Mouse (Mus musculus): ENCODE measurements around the gene Zfp300. TPM values are rescaled to one million over a fixed set of nuclear protein-coding genes. Genes with fewer than 3 reads are reported as not detected.

The Zfp300 gene
- polyA plus RNA-seq (2015; fragmentation: Nextera tagmentation; extraction: Ambion mirVana), result 0.09 and 0.16 TPM in 2 replicates

DNA sequence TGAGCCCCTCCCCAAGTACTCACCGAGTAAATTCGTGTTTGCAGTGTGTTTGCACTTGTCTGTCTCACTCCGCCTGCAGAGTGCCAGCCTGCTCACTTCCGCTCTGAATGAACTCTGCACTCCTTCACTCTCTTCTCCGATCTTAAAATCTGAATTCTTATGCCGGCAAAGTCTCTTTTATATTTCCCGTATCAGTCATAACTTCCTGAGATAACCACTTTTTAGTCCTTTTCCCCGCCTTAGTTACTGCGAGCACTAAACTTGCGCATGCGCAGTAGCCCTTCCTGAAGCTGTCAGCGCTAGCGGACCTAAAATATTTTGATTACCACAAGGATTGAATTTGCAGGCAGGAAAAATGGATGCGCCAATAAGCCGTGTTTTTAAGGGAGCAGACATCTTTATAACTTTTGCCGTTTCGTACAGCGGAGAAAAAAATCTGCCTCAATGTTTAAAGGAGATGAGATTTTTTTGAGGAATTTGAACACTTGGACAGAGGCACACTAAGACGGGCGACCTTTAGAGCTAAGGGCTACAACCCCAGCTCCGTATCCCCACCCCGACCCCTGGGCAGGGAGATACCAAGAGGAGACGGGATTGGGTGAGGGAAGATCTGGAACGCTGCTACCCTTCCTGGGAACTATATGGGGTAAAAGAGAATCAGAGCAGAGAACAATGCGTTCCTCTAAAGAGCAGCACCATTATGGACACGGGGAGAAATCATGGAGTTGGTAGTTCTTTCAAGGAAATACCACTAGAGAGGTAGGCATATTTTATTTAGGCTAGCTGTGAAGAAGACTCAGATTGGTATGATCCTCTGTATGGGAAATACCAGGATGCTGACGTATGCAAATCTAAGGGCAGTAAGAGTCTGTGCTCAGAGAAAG is at the start of gene Zfp300:
Gene Zfp300 (minus strand): TSS at position 545 of the 884 bp plus-strand sequence.
- Histone ChIP-seq H3K9me3 (replicated peaks) (no peaks in the 10 kb centered on the region), H3K4me2 (peak within 1 kb of the TSS; percentile 62), H3K27ac (no peak within 1 kb of the TSS), H3K4me1 (replicated peaks) (no peaks in the 10 kb centered on the region), H3K4me3 (replicated peaks) (peak within 1 kb of the TSS; percentile 49), H3K9ac (no peak within 1 kb of the TSS), H3K36me3 (no peaks in the 10 kb centered on the region), H3K27me3 (no peaks in the 10 kb centered on the region)
- DNase-seq (peak; percentile 20), ATAC-seq (ENCODE audit: low read depth) (no peak)
- WGBS (ENCODE audit: insufficient replicate concordance), result 16% methylated on average over 27 of the region's 27 CpGs

DNA sequence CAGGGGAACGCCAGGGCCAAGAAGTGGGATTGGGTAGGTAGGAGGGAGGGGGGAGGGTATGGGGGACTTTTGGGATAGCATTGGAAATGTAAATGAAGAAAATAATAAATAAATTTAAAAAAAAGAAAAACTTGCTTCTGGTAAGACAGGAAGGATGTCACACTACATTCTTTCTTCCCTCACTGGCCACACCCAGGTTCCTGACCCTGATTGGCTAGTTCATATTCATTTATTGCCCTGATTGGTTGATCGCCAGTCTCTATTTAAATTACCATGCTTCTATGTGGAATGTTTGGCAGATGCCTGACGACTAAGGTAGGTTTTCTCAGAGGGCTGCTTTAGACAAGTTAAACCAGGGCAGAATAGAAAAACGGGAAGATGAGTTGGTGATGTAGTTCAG is 26.2 kb upstream of the Zfp300 start, which contains the start of gene Ssxa1:
Gene Ssxa1 (plus strand): TSS at position 301 of the 400 bp plus-strand sequence.
- Histone ChIP-seq H3K9me3 (replicated peaks) (no peaks in the 10 kb centered on the region), H3K4me3 (replicated peaks) (no peak within 1 kb of the TSS), H3K9ac (no peak within 1 kb of the TSS), H3K27me3 (no peaks in the 10 kb centered on the region), H3K4me1 (replicated peaks) (no peaks in the 10 kb centered on the region), H3K4me2 (no peak within 1 kb of the TSS), H3K27ac (no peak within 1 kb of the TSS), H3K36me3 (no peaks in the 10 kb centered on the region)
- DNase-seq (no peak), ATAC-seq (ENCODE audit: low read depth) (no peak)
- WGBS (ENCODE audit: insufficient replicate concordance), result 57% methylated on average over 4 of the region's 4 CpGs

- Histone ChIP-seq H3K9ac (no peak overlapping the region), H3K4me2 (peak overlapping the region; percentile 62), H3K9me3 (replicated peaks) (no peaks in the 10 kb centered on the region), H3K4me3 (replicated peaks) (peak overlapping the region; percentile 49; the same call in 1 of the 2 replicates), H3K27me3 (no peaks in the 10 kb centered on the region), H3K4me1 (replicated peaks) (no peaks in the 10 kb centered on the region), H3K27ac (no peak overlapping the region), H3K36me3 (no peaks in the 10 kb centered on the region)
- WGBS (ENCODE audit: insufficient replicate concordance), result 47% methylated on average over 7 of the region's 7 CpGs
- no peak for ATAC-seq (ENCODE audit: low read depth)
- no peak for DNase-seq
Measured at GRCm38 (mm10) chrX:21089867-21090239, 526 bp upstream of the Zfp300 start.

DNA sequence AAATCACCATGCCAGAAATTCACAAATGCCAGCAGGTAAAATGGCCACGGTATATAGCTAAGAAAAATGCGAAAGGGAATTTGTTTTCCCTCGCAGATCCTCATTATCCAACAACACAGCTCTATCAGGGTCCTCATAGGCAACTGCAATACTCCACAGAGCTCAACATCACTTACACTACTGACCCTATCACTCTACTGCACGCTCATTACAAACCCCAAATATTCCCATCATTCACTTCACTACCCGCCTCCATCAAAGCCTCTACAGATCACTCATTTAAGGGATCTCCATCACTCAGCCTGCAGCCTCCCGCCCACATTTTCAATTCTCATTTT is 713 bp downstream of the Zfp300 start:
- no peak overlapping the region for H3K9ac ChIP-seq
- H3K9me3 ChIP-seq (replicated peaks), result no peaks in the 10 kb centered on the region
- DNase-seq, result no peak
- H3K4me2 ChIP-seq, result peak overlapping the region; percentile 62
- H3K27me3 ChIP-seq, result no peaks in the 10 kb centered on the region
- no peaks in the 10 kb centered on the region for H3K4me1 ChIP-seq (replicated peaks)
- H3K27ac ChIP-seq, result no peak overlapping the region
- H3K4me3 ChIP-seq (replicated peaks), result peak overlapping the region; percentile 49
- H3K36me3 ChIP-seq, result no peaks in the 10 kb centered on the region
- no peak for ATAC-seq (ENCODE audit: low read depth)
- WGBS (ENCODE audit: insufficient replicate concordance), result 29% methylated on average over 6 of the region's 6 CpGs

DNA sequence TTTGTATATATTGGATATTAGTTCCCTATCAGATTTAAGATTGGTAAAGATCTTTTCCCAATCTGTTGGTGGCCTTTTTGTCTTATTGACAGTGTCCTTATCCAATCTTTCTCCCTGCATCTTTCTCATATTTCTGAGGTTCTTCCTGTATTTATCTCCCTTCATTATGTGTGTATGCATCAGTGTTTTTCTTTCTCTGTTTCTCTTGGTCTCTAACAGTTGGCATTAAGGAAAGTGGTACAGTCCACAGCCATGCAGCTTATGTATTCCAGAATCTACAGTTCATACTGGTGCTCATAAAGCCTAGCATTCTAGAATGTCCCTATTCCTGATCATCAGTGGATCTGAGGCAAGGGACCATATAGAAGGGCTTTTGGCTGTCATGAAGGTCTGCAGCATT is 21.2 kb downstream of the Zfp300 start, which contains the start of gene Spaca5:
Gene Spaca5 (plus strand): TSS at position 301 of the 400 bp plus-strand sequence.
- H3K4me1 ChIP-seq (replicated peaks), result no peaks in the 10 kb centered on the region
- no peak within 1 kb of the TSS for H3K9ac ChIP-seq
- DNase-seq, result no peak
- no peaks in the 10 kb centered on the region for H3K27me3 ChIP-seq
- H3K9me3 ChIP-seq (replicated peaks), result no peaks in the 10 kb centered on the region
- H3K27ac ChIP-seq, result no peak within 1 kb of the TSS
- H3K36me3 ChIP-seq, result no peaks in the 10 kb centered on the region
- H3K4me3 ChIP-seq (replicated peaks), result no peak within 1 kb of the TSS
- H3K4me2 ChIP-seq, result no peak within 1 kb of the TSS
- ATAC-seq (ENCODE audit: low read depth), result no peak

- H3K27me3 ChIP-seq, result no peaks in the 10 kb centered on the region
- no peak overlapping the region for H3K27ac ChIP-seq
- WGBS (ENCODE audit: insufficient replicate concordance), result 65% methylated on average over 3 of the region's 3 CpGs
- H3K36me3 ChIP-seq, result no peaks in the 10 kb centered on the region
- H3K4me3 ChIP-seq (replicated peaks), result peak overlapping the region; percentile 65; the same call in 1 of the 2 replicates
- H3K4me1 ChIP-seq (replicated peaks), result no peaks in the 10 kb centered on the region
- H3K9me3 ChIP-seq (replicated peaks), result no peaks in the 10 kb centered on the region
- DNase-seq (no peak), ATAC-seq (ENCODE audit: low read depth) (no peak)
- H3K4me2 ChIP-seq, result peak overlapping the region; percentile 61
- no peak overlapping the region for H3K9ac ChIP-seq
Measured at GRCm38 (mm10) chrX:21062544-21062890, 26.8 kb downstream of the Zfp300 start.

DNA sequence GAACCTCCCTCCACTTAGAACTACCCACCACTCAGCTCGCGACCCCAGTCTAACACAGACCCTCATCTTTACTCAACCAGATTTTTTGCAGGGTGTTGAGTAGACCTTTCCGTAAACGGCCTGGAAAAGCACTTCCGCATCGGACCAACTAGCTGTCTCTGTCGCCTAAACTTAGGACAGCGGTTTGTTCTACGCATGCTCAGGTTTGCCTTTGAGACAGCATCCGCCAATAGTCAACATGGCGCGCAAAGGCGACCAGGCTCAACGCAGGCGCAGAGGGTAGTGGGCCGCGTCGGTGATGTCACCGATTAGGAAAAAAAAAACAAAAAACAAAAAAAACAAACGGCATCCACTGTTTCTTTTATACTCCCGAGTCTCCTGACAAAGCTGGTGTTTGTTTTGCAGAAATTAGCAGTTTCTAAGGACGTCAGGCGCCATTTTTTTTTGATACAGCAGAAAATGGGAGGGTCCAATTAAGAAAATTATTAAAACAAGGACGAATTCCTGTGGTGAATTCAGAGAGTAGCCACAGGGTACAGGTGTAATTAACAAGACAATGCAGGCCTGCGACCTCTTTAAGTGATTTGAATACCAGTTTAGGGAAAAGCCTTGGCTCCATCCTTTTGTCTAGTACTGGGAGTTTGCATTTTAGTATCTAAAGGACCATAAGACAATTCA is 27.3 kb downstream of the Zfp300 start, which contains the start of gene Zfp182:
Gene Zfp182 (minus strand): TSS at position 451 of the 678 bp plus-strand sequence.
- WGBS (ENCODE audit: insufficient replicate concordance), result 14% methylated on average over 25 of the region's 25 CpGs
- no peaks in the 10 kb centered on the region for H3K4me1 ChIP-seq (replicated peaks)
- ATAC-seq (ENCODE audit: low read depth), result peak; percentile 90

DNA sequence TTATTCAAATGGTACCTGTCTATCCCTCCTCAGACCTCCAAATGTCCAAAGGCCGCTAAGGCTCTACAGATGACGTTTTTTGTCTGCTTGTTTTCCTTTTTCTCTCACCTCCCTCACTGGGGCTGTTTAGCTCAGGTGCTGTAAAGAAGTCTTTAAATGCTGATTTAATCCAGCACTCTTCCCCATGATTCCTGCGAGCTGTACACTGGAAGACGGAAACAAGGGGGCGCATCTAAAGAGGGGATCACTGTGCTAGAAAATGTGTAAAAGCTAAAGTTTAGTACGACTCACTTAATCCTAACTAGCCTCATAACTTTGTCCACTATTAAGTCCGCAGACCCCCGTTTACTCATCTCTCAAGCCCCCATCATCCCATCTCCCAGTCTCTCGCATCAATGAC is 27.9 kb downstream of the Zfp300 start:
- Histone ChIP-seq H3K4me2 (peak overlapping the region; percentile 61), H3K4me3 (replicated peaks) (peak overlapping the region; percentile 65), H3K36me3 (no peaks in the 10 kb centered on the region), H3K9ac (peak overlapping the region; percentile 64), H3K9me3 (replicated peaks) (no peaks in the 10 kb centered on the region), H3K27ac (no peak overlapping the region), H3K27me3 (no peaks in the 10 kb centered on the region), H3K4me1 (replicated peaks) (no peaks in the 10 kb centered on the region)
- 18% methylated on average over 9 of the region's 9 CpGs for WGBS (ENCODE audit: insufficient replicate concordance)
- 0 out of 2 replicates have a peak, but pooled peaks have one; percentile 48 for ATAC-seq (ENCODE audit: low read depth)
- DNase-seq, result no peak

More for the DNA sequence above, 27.3 kb downstream of the Zfp300 start, which contains the start of gene Zfp182:
- no peak within 1 kb of the TSS for H3K27ac ChIP-seq
- peak within 1 kb of the TSS; percentile 65 for H3K4me3 ChIP-seq (replicated peaks)
- no peaks in the 10 kb centered on the region for H3K27me3 ChIP-seq
- peak; percentile 66 for DNase-seq
- no peaks in the 10 kb centered on the region for H3K9me3 ChIP-seq (replicated peaks)
- peak within 1 kb of the TSS; percentile 64 for H3K9ac ChIP-seq
- no peaks in the 10 kb centered on the region for H3K36me3 ChIP-seq
- H3K4me2 ChIP-seq, result peak within 1 kb of the TSS; percentile 61

Other genes with a start within 250 kb of the Zfp300 start
- gene Timp1, start 219.4 kb downstream of the Zfp300 start, polyA plus RNA-seq (2015; fragmentation: Nextera tagmentation; extraction: Ambion mirVana), result 3.1 and 3.3 TPM in 2 replicates
- gene Syn1, start 168.5 kb downstream of the Zfp300 start, polyA plus RNA-seq (2015; fragmentation: Nextera tagmentation; extraction: Ambion mirVana), result 0.03 and 0.12 TPM in 2 replicates
- 18.6 and 19.3 TPM in 2 replicates for gene Cfp, start 158.0 kb downstream of the Zfp300 start, polyA plus RNA-seq (2015; fragmentation: Nextera tagmentation; extraction: Ambion mirVana)
- gene Elk1, start 138.9 kb downstream of the Zfp300 start, polyA plus RNA-seq (2015; fragmentation: Nextera tagmentation; extraction: Ambion mirVana), result 1.9 and 2.7 TPM in 2 replicates
- 51.8 and 57.8 TPM in 2 replicates for gene Uxt, start 127.5 kb downstream of the Zfp300 start, polyA plus RNA-seq (2015; fragmentation: Nextera tagmentation; extraction: Ambion mirVana)
- gene Zfp182, start 27.2 kb downstream of the Zfp300 start, polyA plus RNA-seq (2015; fragmentation: Nextera tagmentation; extraction: Ambion mirVana), result 2.0 TPM in 2 replicates
- gene Spaca5, start 21.1 kb downstream of the Zfp300 start, polyA plus RNA-seq (2015; fragmentation: Nextera tagmentation; extraction: Ambion mirVana), result not detected in 2 replicates
- not detected in 2 replicates for gene Ssxa1, start 26.3 kb upstream of the Zfp300 start, polyA plus RNA-seq (2015; fragmentation: Nextera tagmentation; extraction: Ambion mirVana)
- gene Gm21876, start 86.1 kb upstream of the Zfp300 start, polyA plus RNA-seq (2015; fragmentation: Nextera tagmentation; extraction: Ambion mirVana), result not detected in 2 replicates

Measured in liver, embryonic 13.5 days (tissue).